Mouse (Mus musculus) midbrain, embryonic 15.5 days (tissue): ENCODE results near the gene Slfn8. TPM values are rescaled to one million over a fixed set of nuclear protein-coding genes. Genes with fewer than 3 reads are reported as not detected.
"Not testable (repeated sequence)": the region's sequence is repeated elsewhere in the genome, so short reads cannot be mapped to it uniquely, and the experiment has no call there.

Experiments used
- ATAC-seq: fragments of 200-750 bp; cut with Nextera tagmentation; replicated peaks from 2 replicates; pipeline ENCODE4 v1.8.0; 2017; ENCODE audit warnings: moderate TSS enrichment
- H3K27ac ChIP-seq: fragments of 300-500 bp; sonication (generic); 2 replicates; pipeline ENCODE4 v1.5.1; 2015; ENCODE audit warnings: mild to moderate bottlenecking, inconsistent platforms
- H3K27me3 ChIP-seq: fragments of 300-500 bp; sonication (generic); replicated peaks from 2 replicates; pipeline ENCODE4 v1.6.1; 2015; ENCODE audit warnings: inconsistent platforms
- H3K36me3 ChIP-seq: fragments of 300-500 bp; sonication (generic); replicated peaks from 2 replicates; pipeline ENCODE4 v1.6.1; 2015; ENCODE audit warnings: inconsistent platforms
- H3K4me1 ChIP-seq: fragments of 300-500 bp; sonication (generic); 2 replicates; pipeline ENCODE4 v1.6.1; 2015; ENCODE audit warnings: inconsistent platforms
- H3K4me2 ChIP-seq: fragments of 300-500 bp; sonication (generic); 2 replicates; pipeline ENCODE4 v1.6.1; 2015; ENCODE audit warnings: inconsistent platforms, mild to moderate bottlenecking, moderate library complexity
- H3K4me3 ChIP-seq: fragments of 300-500 bp; sonication (generic); 2 replicates; pipeline ENCODE4 v1.5.1; 2015; ENCODE audit warnings: mild to moderate bottlenecking, inconsistent platforms
- H3K9ac ChIP-seq: fragments of 300-500 bp; sonication (generic); 2 replicates; pipeline ENCODE4 v1.6.1; 2015; ENCODE audit warnings: mild to moderate bottlenecking, inconsistent platforms
- H3K9me3 ChIP-seq: fragments of 300-500 bp; sonication (generic); 2 replicates; pipeline ENCODE4 v1.6.1; 2016; ENCODE audit warnings: inconsistent platforms
- WGBS: fragments of 180-500 bp; shearing (Covaris S2); methylation state at CpG from one replicate; pipeline ENCODE4 v1.1.7; 2015; ENCODE audit warnings: mixed read lengths; 5-methylcytosine and 5-hydroxymethylcytosine counted together
- polyA plus RNA-seq: library from polyadenylated mRNA; unstranded; fragments of >200 nt; fragmentation: Nextera tagmentation; extraction: Ambion mirVana; gene quantifications from 2 replicates; pipeline ENCODE4 v1.2.1, GENCODE M21; 2015

The Slfn8 gene
- polyA plus RNA-seq, 1 experiment from 2014 or later: 0.27 TPM

- no peaks in the 10 kb centered on the region for H3K27me3 ChIP-seq
- no peaks in the 10 kb centered on the region for H3K4me1 ChIP-seq
- no peak for ATAC-seq
- no peaks in the 10 kb centered on the region for H3K9me3 ChIP-seq
- H3K4me2 ChIP-seq: no peak overlapping the region
- WGBS: 85% methylated on average over 4 of the region's 4 CpGs
- H3K4me3 ChIP-seq: no peak overlapping the region
- no peak overlapping the region for H3K9ac ChIP-seq
- no peaks in the 10 kb centered on the region for H3K36me3 ChIP-seq
- no peak overlapping the region for H3K27ac ChIP-seq
These were observed 23.3 kb upstream of the Slfn8 start for GRCm38 (mm10) chr11:83043891-83044290.

GRCm38 (mm10) chr11:83041000-83041399 lies 20.4 kb upstream of the Slfn8 start:
- Histone ChIP-seq H3K27me3 (no peaks in the 10 kb centered on the region), H3K9me3 (no peaks in the 10 kb centered on the region), H3K4me1 (no peaks in the 10 kb centered on the region), H3K4me2 (no peak overlapping the region), H3K4me3 (no peak overlapping the region), H3K36me3 (no peaks in the 10 kb centered on the region), H3K27ac (no peak overlapping the region), H3K9ac (no peak overlapping the region)
- ATAC-seq: no peak

GRCm38 (mm10) chr11:83040325-83040724 lies 19.7 kb upstream of the Slfn8 start:
- ATAC-seq: no peak
- H3K36me3 ChIP-seq: no peaks in the 10 kb centered on the region
- no peaks in the 10 kb centered on the region for H3K27me3 ChIP-seq
- H3K9ac ChIP-seq: no peak overlapping the region
- WGBS: 37% methylated on average over 1 of the region's 1 CpGs
- H3K4me1 ChIP-seq: no peaks in the 10 kb centered on the region
- no peak overlapping the region for H3K4me2 ChIP-seq
- no peak overlapping the region for H3K27ac ChIP-seq
- no peak overlapping the region for H3K4me3 ChIP-seq
- no peaks in the 10 kb centered on the region for H3K9me3 ChIP-seq

- Histone ChIP-seq H3K27ac (no peak overlapping the region), H3K4me3 (no peak overlapping the region), H3K27me3 (no peaks in the 10 kb centered on the region), H3K9me3 (no peaks in the 10 kb centered on the region), H3K36me3 (no peaks in the 10 kb centered on the region), H3K9ac (no peak overlapping the region), H3K4me2 (0 out of 2 replicates have a peak overlapping the region, but pooled peaks have one; percentile 2), H3K4me1 (no peaks in the 10 kb centered on the region)
- 10% methylated on average over 19 of the region's 19 CpGs for WGBS
- no peak for ATAC-seq
These were observed 19.2 kb upstream of the Slfn8 start for GRCm38 (mm10) chr11:83039796-83040195.

GRCm38 (mm10) chr11:83039156-83039555 lies 18.5 kb upstream of the Slfn8 start:
- H3K4me3 ChIP-seq: no peak overlapping the region
- no peaks in the 10 kb centered on the region for H3K36me3 ChIP-seq
- H3K9me3 ChIP-seq: no peaks in the 10 kb centered on the region
- no peak overlapping the region for H3K4me2 ChIP-seq
- H3K9ac ChIP-seq: no peak overlapping the region
- no peaks in the 10 kb centered on the region for H3K27me3 ChIP-seq
- 60% methylated on average over 1 of the region's 1 CpGs for WGBS
- ATAC-seq: no peak
- H3K27ac ChIP-seq: no peak overlapping the region
- no peaks in the 10 kb centered on the region for H3K4me1 ChIP-seq

GRCm38 (mm10) chr11:83038686-83039085 lies 18.1 kb upstream of the Slfn8 start:
- not testable (repeated sequence) for H3K9me3 ChIP-seq, H3K4me2 ChIP-seq, ATAC-seq, H3K4me3 ChIP-seq, H3K27ac ChIP-seq, H3K9ac ChIP-seq, H3K27me3 ChIP-seq, H3K36me3 ChIP-seq, H3K4me1 ChIP-seq
- WGBS: 82% methylated on average over 3 of the region's 3 CpGs

- H3K4me3 ChIP-seq, H3K36me3 ChIP-seq, H3K4me1 ChIP-seq, H3K9me3 ChIP-seq, H3K27ac ChIP-seq, ATAC-seq, H3K9ac ChIP-seq, H3K27me3 ChIP-seq, H3K4me2 ChIP-seq: not testable (repeated sequence)
- WGBS: 77% methylated on average over 18 of the region's 18 CpGs
These were observed 770 bp downstream of the Slfn8 start for GRCm38 (mm10) chr11:83019561-83020519.

GRCm38 (mm10) chr11:83016093-83016492 lies 4.5 kb downstream of the Slfn8 start:
- no peak for ATAC-seq
- Histone ChIP-seq H3K4me2 (no peak overlapping the region), H3K27ac (no peak overlapping the region), H3K9me3 (no peaks in the 10 kb centered on the region), H3K9ac (no peak overlapping the region), H3K27me3 (no peaks in the 10 kb centered on the region), H3K4me1 (no peaks in the 10 kb centered on the region), H3K4me3 (no peak overlapping the region), H3K36me3 (no peaks in the 10 kb centered on the region)

- no peaks in the 10 kb centered on the region for H3K27me3 ChIP-seq
- 85% methylated on average over 1 of the region's 1 CpGs for WGBS
- no peak overlapping the region for H3K4me2 ChIP-seq
- no peaks in the 10 kb centered on the region for H3K36me3 ChIP-seq
- no peaks in the 10 kb centered on the region for H3K4me1 ChIP-seq
- no peak overlapping the region for H3K27ac ChIP-seq
- no peaks in the 10 kb centered on the region for H3K9me3 ChIP-seq
- no peak overlapping the region for H3K4me3 ChIP-seq
- no peak for ATAC-seq
- H3K9ac ChIP-seq: no peak overlapping the region
These were observed 7.3 kb downstream of the Slfn8 start for GRCm38 (mm10) chr11:83013356-83013755.

GRCm38 (mm10) chr11:82991469-82992166 lies 29.0 kb downstream of the Slfn8 start, which contains the start of gene Slfn9:
Gene Slfn9 (minus strand): TSS chr11:82991830.
- Histone ChIP-seq H3K9me3 (no peaks in the 10 kb centered on the region), H3K36me3 (no peaks in the 10 kb centered on the region), H3K4me1 (peaks cover 10% of the 10 kb centered on the region; the same call in 1 of the 2 replicates), H3K27ac (no peak within 1 kb of the TSS), H3K4me2 (peak within 1 kb of the TSS; percentile 54), H3K4me3 (peak within 1 kb of the TSS; percentile 31), H3K27me3 (peaks cover 5% of the 10 kb centered on the region; the same call in 1 of the 2 replicates), H3K9ac (no peak within 1 kb of the TSS)
- 7% methylated on average over 14 of the region's 14 CpGs for WGBS
- no peak for ATAC-seq

GRCm38 (mm10) chr11:82990612-82991385 lies 29.8 kb downstream of the Slfn8 start:
- Histone ChIP-seq H3K4me2 (peak overlapping the region; percentile 54), H3K4me1 (peaks cover 10% of the 10 kb centered on the region; the same call in 1 of the 2 replicates), H3K4me3 (peak overlapping the region; percentile 31)
- 13% methylated on average over 19 of the region's 19 CpGs for WGBS
- not testable (repeated sequence) for ATAC-seq, H3K36me3 ChIP-seq, H3K9me3 ChIP-seq, H3K27me3 ChIP-seq, H3K9ac ChIP-seq, H3K27ac ChIP-seq

- no peaks in the 10 kb centered on the region for H3K9me3 ChIP-seq
- no peak overlapping the region for H3K9ac ChIP-seq
- no peak for ATAC-seq
- H3K27me3 ChIP-seq: peaks cover 5% of the 10 kb centered on the region; the same call in 1 of the 2 replicates
- 45% methylated on average over 12 of the region's 12 CpGs for WGBS
- H3K36me3 ChIP-seq: no peaks in the 10 kb centered on the region
- H3K27ac ChIP-seq: no peak overlapping the region
- peaks cover 10% of the 10 kb centered on the region; the same call in 1 of the 2 replicates for H3K4me1 ChIP-seq
- peak overlapping the region; percentile 5; the same call in 1 of the 2 replicates for H3K4me2 ChIP-seq
- H3K4me3 ChIP-seq: no peak overlapping the region
These were observed 31.3 kb downstream of the Slfn8 start for GRCm38 (mm10) chr11:82989357-82989756.
